Mouse (Mus musculus): ENCODE measurements around the gene Zfp2.

Zfp2 gene

GRCm38 (mm10) chr11:50883756-50884155 is 32.2 kb downstream of the Zfp2 start:
- intact Hi-C loops (cut with DNase I): no loop called here

- intact Hi-C loops (cut with DNase I): no loop called here
Measured at GRCm38 (mm10) chr11:50878641-50879040, 37.3 kb downstream of the Zfp2 start.

- intact Hi-C loops (cut with DNase I): no loop called here
Measured at GRCm38 (mm10) chr11:50850989-50851601, 64.9 kb downstream of the Zfp2 start.

- intact Hi-C loops (cut with DNase I): no loop called here
Measured at GRCm38 (mm10) chr11:50850177-50850735, 65.7 kb downstream of the Zfp2 start, which contains the start of gene Grm6. TSS of gene Grm6 (plus strand) at chr11:50850685.

GRCm38 (mm10) chr11:50849310-50849709 is 66.7 kb downstream of the Zfp2 start:
- intact Hi-C loops (cut with DNase I): no loop called here

Measured in adrenal gland (tissue).